Mouse (Mus musculus) lung, embryonic 16.5 days (tissue): Measurements from ENCODE around the gene Clec16a. TPM values are rescaled to one million over a fixed set of nuclear protein-coding genes. Genes with fewer than 3 reads are reported as not detected.

Experiments
- ATAC-seq: fragments of 200-750 bp; cut with Nextera tagmentation; 2 replicates; pipeline ENCODE4 v1.8.0; 2017; ENCODE audit warnings: low read depth, mild to moderate bottlenecking, moderate library complexity
- H3K27ac ChIP-seq: fragments of 300-500 bp; sonication (generic); 2 replicates; pipeline ENCODE4 v1.5.1; 2014; ENCODE audit warnings: mild to moderate bottlenecking, control low read depth, low read length
- H3K27me3 ChIP-seq: fragments of 300-500 bp; sonication (generic); 2 replicates; pipeline ENCODE4 v1.6.1; 2014; ENCODE audit warnings: low read depth, low read length, mixed read lengths; ENCODE audit not compliant: control insufficient read depth, insufficient read depth
- H3K36me3 ChIP-seq: fragments of 300-500 bp; sonication (generic); 2 replicates; pipeline ENCODE4 v1.6.1; 2014; ENCODE audit warnings: low read length; ENCODE audit not compliant: control insufficient read depth, insufficient read depth
- H3K4me1 ChIP-seq: fragments of 300-500 bp; sonication (generic); replicated peaks from 2 replicates; pipeline ENCODE4 v1.6.1; 2014; ENCODE audit warnings: low read length, mixed read lengths; ENCODE audit not compliant: control insufficient read depth, insufficient read depth
- H3K4me2 ChIP-seq: fragments of 300-500 bp; sonication (generic); 2 replicates; pipeline ENCODE4 v1.6.1; 2014; ENCODE audit warnings: low read depth, low read length, control low read depth
- H3K4me3 ChIP-seq: fragments of 300-500 bp; sonication (generic); 2 replicates; pipeline ENCODE4 v1.5.1; 2014; ENCODE audit warnings: mild to moderate bottlenecking, low read length, control low read depth
- H3K9ac ChIP-seq: fragments of 300-500 bp; sonication (generic); 2 replicates; pipeline ENCODE4 v1.6.1; 2014; ENCODE audit warnings: low read length, control low read depth
- H3K9me3 ChIP-seq: fragments of 300-500 bp; sonication (generic); 2 replicates; pipeline ENCODE4 v1.6.1; 2016; ENCODE audit warnings: low read length; ENCODE audit not compliant: control insufficient read depth
- WGBS: fragments of 180-500 bp; shearing (Covaris S2); extraction: QIAGEN DNeasy Blood & Tissue Kit; methylation state at CpG from one replicate; pipeline ENCODE4 v1.1.7; 2014; 5-methylcytosine and 5-hydroxymethylcytosine counted together
- polyA plus RNA-seq: library from polyadenylated mRNA; unstranded; fragments of >200 nt; fragmentation: Nextera tagmentation; extraction: Ambion mirVana; gene quantifications from 2 replicates; pipeline ENCODE4 v1.2.1, GENCODE M21; 2015

Gene Clec16a
- polyA plus RNA-seq, 1 experiment from 2014 or later = 27.3 TPM

DNA sequence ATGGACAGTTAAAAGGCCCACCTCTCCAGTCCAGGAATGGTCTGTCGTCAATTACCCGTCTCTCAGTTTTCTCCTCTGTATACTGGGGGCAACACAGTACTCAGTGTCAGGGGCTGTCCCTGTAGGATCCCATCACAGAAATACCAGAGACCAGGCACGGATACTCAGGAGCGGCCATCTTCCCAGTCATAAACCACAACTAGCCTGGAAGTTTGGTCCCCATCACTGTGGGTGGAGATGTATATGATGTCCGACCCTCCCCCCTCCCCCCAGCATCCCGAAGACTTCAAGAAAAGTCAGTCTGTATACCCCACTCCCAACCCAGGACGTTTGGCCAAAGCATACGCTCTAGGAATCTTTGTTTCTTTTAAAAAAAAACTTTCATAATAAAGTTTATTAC, 238.3 kb downstream of the Clec16a start:
- peaks cover 42% of the 10 kb centered on the region for H3K4me1 ChIP-seq
- no peak overlapping the region for H3K27ac ChIP-seq
- no peaks in the 10 kb centered on the region for H3K9me3 ChIP-seq
- H3K4me2 ChIP-seq = peak overlapping the region; percentile 72
- H3K27me3 ChIP-seq = no peaks in the 10 kb centered on the region
- ATAC-seq = no peak
- WGBS = 41% methylated on average over 8 of the region's 8 CpGs
- H3K36me3 ChIP-seq = no peaks in the 10 kb centered on the region
- H3K9ac ChIP-seq = peak overlapping the region; percentile 66
- H3K4me3 ChIP-seq = peak overlapping the region; percentile 72

GRCm38 (mm10) chr16:10783883-10784792, 239.0 kb downstream of the Clec16a start:
- ATAC-seq = peak; percentile 1
- H3K4me1 ChIP-seq = peaks cover 42% of the 10 kb centered on the region
- H3K4me3 ChIP-seq = peak overlapping the region; percentile 72

GRCm38 (mm10) chr16:10784793-10785370, 239.7 kb downstream of the Clec16a start:
- peaks cover 42% of the 10 kb centered on the region for H3K4me1 ChIP-seq
- ATAC-seq = peak; percentile 80
- H3K27ac ChIP-seq = peak overlapping the region; percentile 98
- H3K9ac ChIP-seq = peak overlapping the region; percentile 66
- H3K27me3 ChIP-seq = no peaks in the 10 kb centered on the region
- peak overlapping the region; percentile 72 for H3K4me2 ChIP-seq
- no peaks in the 10 kb centered on the region for H3K9me3 ChIP-seq
- WGBS = 0% methylated on average over 53 of the region's 55 CpGs
- peak overlapping the region; percentile 72 for H3K4me3 ChIP-seq
- H3K36me3 ChIP-seq = no peaks in the 10 kb centered on the region

More at GRCm38 (mm10) chr16:10783883-10784792, 239.0 kb downstream of the Clec16a start:
- Histone ChIP-seq H3K9ac (peak overlapping the region; percentile 66), H3K4me2 (peak overlapping the region; percentile 72), H3K36me3 (no peaks in the 10 kb centered on the region), H3K27ac (peak overlapping the region; percentile 98), H3K9me3 (no peaks in the 10 kb centered on the region), H3K27me3 (no peaks in the 10 kb centered on the region)
- under 1% methylated on average over 79 of the region's 81 CpGs for WGBS

DNA sequence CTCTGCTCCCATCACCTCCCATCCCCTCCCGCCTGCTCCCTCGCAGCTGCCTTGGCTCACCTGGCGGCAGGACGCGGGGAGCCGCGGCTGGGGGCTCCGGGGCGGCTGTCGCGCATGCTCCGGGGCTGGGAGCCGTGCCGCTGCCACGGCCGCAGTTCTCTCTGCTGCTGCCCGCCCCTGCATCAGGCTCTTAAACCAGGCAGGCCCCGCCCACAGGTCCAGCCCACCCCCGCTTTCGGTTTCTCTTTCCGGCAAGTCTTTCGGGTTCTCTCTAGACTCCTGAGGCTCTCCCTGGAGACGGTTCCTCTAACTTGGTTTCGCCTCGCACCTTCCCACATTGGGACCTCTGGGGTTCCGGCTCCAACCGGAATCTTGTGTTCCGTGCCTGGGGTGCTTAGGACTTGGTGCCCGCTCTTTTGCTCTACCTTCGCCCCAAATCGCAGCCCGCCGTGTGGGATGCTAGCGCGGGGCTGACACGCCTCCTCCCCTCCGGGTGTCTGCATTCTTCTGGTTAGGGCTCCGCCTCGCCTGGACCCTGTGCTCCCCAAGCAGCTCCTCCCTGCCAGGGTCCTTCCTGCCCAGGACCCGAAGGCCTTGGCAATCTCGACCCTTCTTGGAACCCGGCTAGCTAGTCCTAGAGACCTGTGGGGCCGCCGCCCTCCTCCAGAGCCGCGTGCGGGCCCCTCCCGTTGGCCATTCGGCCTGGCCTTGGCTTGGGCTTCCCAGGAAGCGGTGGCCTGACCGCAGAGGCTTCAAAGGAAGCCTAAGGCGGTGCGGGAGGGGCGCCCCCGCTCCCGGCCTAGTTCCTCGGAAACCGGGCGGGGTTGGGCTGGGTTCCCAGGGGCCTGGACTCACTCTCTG, 240.5 kb downstream of the Clec16a start, which contains the start of gene Socs1:
Socs1 (minus strand) TSS at position 166 of the 861 bp plus-strand sequence.
- Histone ChIP-seq H3K9ac (peak within 1 kb of the TSS; percentile 66), H3K4me3 (peak within 1 kb of the TSS; percentile 72), H3K4me2 (peak within 1 kb of the TSS; percentile 72), H3K9me3 (no peaks in the 10 kb centered on the region), H3K27ac (peak within 1 kb of the TSS; percentile 98), H3K4me1 (peaks cover 37% of the 10 kb centered on the region), H3K27me3 (no peaks in the 10 kb centered on the region), H3K36me3 (no peaks in the 10 kb centered on the region)
- under 1% methylated on average over 56 of the region's 59 CpGs for WGBS
- peak; percentile 90 for ATAC-seq

- peak; percentile 32 for ATAC-seq
- H3K9me3 ChIP-seq = no peaks in the 10 kb centered on the region
- peak overlapping the region; percentile 72 for H3K4me3 ChIP-seq
- H3K27me3 ChIP-seq = no peaks in the 10 kb centered on the region
- peak overlapping the region; percentile 66 for H3K9ac ChIP-seq
- H3K4me2 ChIP-seq = peak overlapping the region; percentile 72
- H3K27ac ChIP-seq = peak overlapping the region; percentile 98
- H3K4me1 ChIP-seq = peaks cover 35% of the 10 kb centered on the region
- H3K36me3 ChIP-seq = no peaks in the 10 kb centered on the region
- 1% methylated on average over 9 of the region's 9 CpGs for WGBS
These were observed 241.1 kb downstream of the Clec16a start for GRCm38 (mm10) chr16:10786288-10786687.

GRCm38 (mm10) chr16:10786782-10787547, 241.8 kb downstream of the Clec16a start:
- no peak overlapping the region for H3K9ac ChIP-seq
- H3K4me2 ChIP-seq = no peak overlapping the region
- H3K9me3 ChIP-seq = no peaks in the 10 kb centered on the region
- H3K27ac ChIP-seq = peak overlapping the region; percentile 98; the same call in 1 of the 2 replicates
- H3K4me3 ChIP-seq = no peak overlapping the region
- 58% methylated on average over 4 of the region's 4 CpGs for WGBS
- no peaks in the 10 kb centered on the region for H3K27me3 ChIP-seq
- H3K36me3 ChIP-seq = no peaks in the 10 kb centered on the region
- peaks cover 29% of the 10 kb centered on the region for H3K4me1 ChIP-seq
- no peak for ATAC-seq

DNA sequence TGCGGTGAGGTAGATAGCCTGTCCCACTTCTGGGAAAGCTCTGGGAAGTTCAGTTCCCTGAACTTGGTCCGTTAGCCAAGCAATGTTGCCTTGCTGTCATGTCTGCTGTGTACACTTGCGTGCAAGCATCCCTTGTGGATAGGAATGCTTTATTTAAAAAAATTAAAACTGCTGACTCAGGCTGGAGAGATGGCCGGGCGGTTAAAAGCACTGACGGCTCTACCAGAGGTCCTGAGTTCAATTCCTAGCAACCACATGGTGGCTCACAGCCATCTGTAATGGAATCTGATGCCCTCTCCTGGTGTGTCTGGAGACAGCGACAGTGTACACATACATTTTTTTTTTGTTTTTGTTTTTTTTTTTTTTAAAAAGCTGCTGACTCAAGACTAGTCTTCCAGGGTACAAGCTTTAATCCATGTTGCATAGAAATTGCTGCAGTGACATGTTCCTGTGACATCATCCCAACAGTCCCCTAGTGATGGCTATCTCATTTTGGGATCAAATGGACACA, 242.5 kb downstream of the Clec16a start:
- Histone ChIP-seq H3K4me3 (no peak overlapping the region), H3K36me3 (no peaks in the 10 kb centered on the region), H3K9me3 (no peaks in the 10 kb centered on the region), H3K4me2 (no peak overlapping the region), H3K4me1 (peaks cover 24% of the 10 kb centered on the region), H3K27me3 (no peaks in the 10 kb centered on the region; the same call in 1 of the 2 replicates), H3K9ac (no peak overlapping the region), H3K27ac (no peak overlapping the region)
- ATAC-seq = no peak
- 64% methylated on average over 7 of the region's 7 CpGs for WGBS

DNA sequence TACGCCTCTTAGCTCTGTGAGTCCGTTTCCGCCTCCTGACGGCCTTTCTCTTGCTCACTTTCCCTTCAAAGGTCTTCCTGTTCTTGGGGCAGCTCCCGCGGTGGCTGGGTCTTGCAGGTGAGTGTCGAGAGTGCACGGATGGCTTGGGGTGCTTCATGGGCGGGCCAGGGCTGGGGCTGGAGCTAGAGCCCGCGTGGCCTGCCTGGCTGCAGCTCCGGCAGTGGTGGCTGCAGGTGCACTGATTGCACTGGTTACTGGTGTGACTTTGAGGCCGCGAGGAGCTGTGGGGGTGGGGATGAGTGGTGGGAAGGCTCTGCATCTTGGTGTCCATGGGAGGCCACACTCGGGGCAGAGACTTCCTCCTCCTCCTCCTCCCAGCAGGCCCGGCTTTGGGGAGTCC, 243.1 kb downstream of the Clec16a start, which contains the start of gene Tnp2:
Tnp2 (minus strand) TSS at position 390 of the 400 bp plus-strand sequence.
- Histone ChIP-seq H3K4me3 (no peak within 1 kb of the TSS), H3K9me3 (no peaks in the 10 kb centered on the region), H3K36me3 (no peaks in the 10 kb centered on the region), H3K4me2 (no peak within 1 kb of the TSS), H3K9ac (no peak within 1 kb of the TSS), H3K4me1 (peaks cover 17% of the 10 kb centered on the region), H3K27me3 (no peaks in the 10 kb centered on the region; the same call in 1 of the 2 replicates), H3K27ac (no peak within 1 kb of the TSS)
- 42% methylated on average over 16 of the region's 16 CpGs for WGBS
- no peak for ATAC-seq
